Mouse (Mus musculus) testis, adult 2 months (tissue): ENCODE results near the gene Zfhx3.

Experiments
- CTCF ChIP-seq: fragments of 200-500 bp; IDR thresholded peaks from 2 replicates; pipeline ENCODE4 v1.5.1; 2012; ENCODE audit warnings: low read depth, mild to moderate bottlenecking, inconsistent platforms, low read length, moderate library complexity; ENCODE audit not compliant: control insufficient read depth, insufficient read depth, insufficient replicate concordance
- POLR2A ChIP-seq: fragments of 200-500 bp; IDR thresholded peaks from 2 replicates; pipeline ENCODE4 v1.6.1; 2012; ENCODE audit warnings: low read depth, mild to moderate bottlenecking, inconsistent platforms, low read length, moderate library complexity; ENCODE audit not compliant: control insufficient read depth

GRCm38 (mm10) chr8:108125491-108125890, 183.0 kb downstream of the Zfhx3 start:
- TF ChIP-seq CTCF (no peak), POLR2A (no peak)
